17 mouse cellular contexts compared by ENCODE assay signal in the genomic region with DNA sequence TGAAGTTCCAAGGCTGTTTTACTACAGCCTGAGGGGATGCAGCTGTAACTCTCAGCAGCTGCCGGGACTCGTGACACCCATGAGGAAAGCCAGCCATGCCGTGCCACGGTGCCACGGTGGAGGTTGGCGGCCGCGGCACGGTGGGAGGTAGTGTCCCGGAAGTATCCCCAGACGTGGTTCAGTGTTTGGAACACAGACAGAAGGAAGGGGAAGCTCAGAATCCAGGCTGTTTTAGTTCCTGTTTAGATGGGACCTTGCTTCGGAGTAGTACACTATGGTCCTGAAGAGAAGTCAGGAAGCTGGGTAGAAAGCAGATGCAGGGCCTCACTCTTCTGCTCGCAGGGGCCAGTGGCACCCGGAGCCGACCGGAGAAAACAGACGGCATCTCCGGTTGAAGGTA. TPM values are rescaled to one million over a fixed set of nuclear protein-coding genes. Genes with fewer than 3 reads are reported as not detected.
DNase-seq lines count a peak whose midpoint lies in the region; ATAC-seq lines count a peak whose summit lies in the region.
"Had no signal": no experiment of that assay in that cellular context is flagged by ENCODE, and none has a peak within 500 bp of the region (broad histone marks: within the 10 kb centered on the region; RNA-seq: fewer than 3 reads in every experiment).

No protein-coding gene starts in this region.

- peaks cover 46% of the 10 kb centered on the region for H3K4me1 ChIP-seq in heart, embryonic 12.5 days (replicated peaks)
- 0 out of 2 replicates have a peak, but pooled peaks cover 4% of the 10 kb centered on the region for H3K4me1 ChIP-seq in intestine, embryonic 14.5 days (replicated peaks; ENCODE audit: control insufficient read depth, insufficient read depth, low read length)
- peaks cover 8% of the 10 kb centered on the region; the same call in 1 of the 2 replicates for H3K4me1 ChIP-seq in stomach, embryonic 15.5 days

- peaks cover 4% of the 10 kb centered on the region for H3K9me3 ChIP-seq in heart, embryonic 12.5 days (replicated peaks)
- peaks cover 3% of the 10 kb centered on the region; the same call in 1 of the 2 replicates for H3K9me3 ChIP-seq in intestine, embryonic 14.5 days (ENCODE audit: control insufficient read depth, low read length)
- peaks cover 4% of the 10 kb centered on the region; the same call in 1 of the 2 replicates for H3K9me3 ChIP-seq in stomach, embryonic 15.5 days

- no peaks in the 10 kb centered on the region for H3K27me3 ChIP-seq in heart, embryonic 12.5 days (replicated peaks)
- no peaks in the 10 kb centered on the region for H3K27me3 ChIP-seq in intestine, embryonic 14.5 days (replicated peaks; ENCODE audit: control insufficient read depth, insufficient read depth, low read length)
- H3K27me3 ChIP-seq in stomach, embryonic 15.5 days (replicated peaks): no peaks in the 10 kb centered on the region
- H3K27me3 ChIP-seq: Patski had no signal

- H3K36me3 ChIP-seq in heart, embryonic 12.5 days: peaks cover 4% of the 10 kb centered on the region
- no peaks in the 10 kb centered on the region for H3K36me3 ChIP-seq in intestine, embryonic 14.5 days (ENCODE audit: control insufficient read depth, insufficient read depth, low read length)
- H3K36me3 ChIP-seq in stomach, embryonic 15.5 days: peaks cover 3% of the 10 kb centered on the region; the same call in 1 of the 2 replicates

- H3K4me3 ChIP-seq in heart, embryonic 12.5 days: no peak overlapping the region
- H3K4me3 ChIP-seq in intestine, embryonic 14.5 days (ENCODE audit: low read depth, low read length): no peak overlapping the region; the same call in 1 of the 2 replicates
- H3K4me3 ChIP-seq in stomach, embryonic 15.5 days (replicated peaks): no peak overlapping the region
- H3K4me3 ChIP-seq: megakaryocyte, embryonic 14.5 days had no signal

- H3K9ac ChIP-seq in heart, embryonic 12.5 days: no peak overlapping the region
- H3K9ac ChIP-seq in intestine, embryonic 14.5 days (ENCODE audit: low read length): no peak overlapping the region
- H3K9ac ChIP-seq in stomach, embryonic 15.5 days: no peak overlapping the region
- H3K9ac ChIP-seq: liver, embryonic 14.5 days had no signal

- H3K4me2 ChIP-seq in heart, embryonic 12.5 days: peak overlapping the region; percentile 30
- H3K4me2 ChIP-seq in intestine, embryonic 14.5 days (ENCODE audit: low read length): peak overlapping the region; percentile 35
- peak overlapping the region; percentile 13; the same call in 1 of the 2 replicates for H3K4me2 ChIP-seq in stomach, embryonic 15.5 days

- H3K27ac ChIP-seq in heart, embryonic 12.5 days (ENCODE audit: poor library complexity, severe bottlenecking): no peak overlapping the region
- H3K27ac ChIP-seq in intestine, embryonic 14.5 days (ENCODE audit: low read depth): peak overlapping the region; percentile 6; the same call in 1 of the 2 replicates
- 0 out of 2 replicates have a peak overlapping the region, but pooled peaks have one; percentile 24 for H3K27ac ChIP-seq in stomach, embryonic 15.5 days
- H3K27ac ChIP-seq: liver, embryonic 14.5 days had no signal

- DNase-seq in heart, postnatal 36 days: no peak
- DNase-seq in lung, postnatal 36 days: peak; percentile 9
- no peak for DNase-seq in lung, postnatal 14 days
- DNase-seq in intestine, embryonic 14.5 days (ENCODE audit: low spot score): no peak
- DNase-seq in adrenal gland, postnatal 25 days: no peak
- DNase-seq in spleen, postnatal 14 days (ENCODE audit: low spot score in 2 of 2): no peak
- DNase-seq: adrenal gland, adult 8-10 months; kidney, postnatal 14 days; retina, postnatal 1 day had no signal

- intact Hi-C loops in heart, postnatal 36 days (cut with DNase I): no loop called here

- 64% methylated on average over 18 of the region's 18 CpGs for WGBS in heart, embryonic 12.5 days
- WGBS in intestine, embryonic 14.5 days: 61% methylated on average over 18 of the region's 18 CpGs
- 64% methylated on average over 18 of the region's 18 CpGs for WGBS in stomach, embryonic 15.5 days

- 0 out of 2 replicates have a peak, but pooled peaks have one; percentile 25 for ATAC-seq in heart, embryonic 12.5 days (ENCODE audit: insufficient number of reproducible peaks, low FRiP score)
- no peak for ATAC-seq in intestine, embryonic 14.5 days (replicated peaks; ENCODE audit: low FRiP score, low TSS enrichment, low read depth)
- ATAC-seq in stomach, embryonic 15.5 days (ENCODE audit: insufficient read depth, low FRiP score, low read depth): no peak
- ATAC-seq: Patski had no signal

RNA-seq across cellular contexts. Expression of a gene that starts 16.1 kb away (rescaled TPM):
- polyA plus RNA-seq in heart, embryonic 12.5 days (2016; fragmentation: Nextera tagmentation; extraction: Ambion mirVana): 23.3 and 28.9 TPM in 2 replicates
- 1 to 10 TPM; 5.7 to 7.6 TPM for total RNA-seq in heart, postnatal 36 days (2021)
- polyA plus RNA-seq in intestine, embryonic 14.5 days (2014; fragmentation: Nextera tagmentation; extraction: Ambion mirVana): 28.6 and 31.1 TPM in 2 replicates
- polyA plus RNA-seq in stomach, embryonic 15.5 days (2015; fragmentation: Nextera tagmentation; extraction: Ambion mirVana): 19.3 and 20.3 TPM in 2 replicates
- 10.2 and 10.5 TPM in 2 replicates for total RNA-seq in adrenal gland, postnatal 25 days (2021)

RNA-seq across cellular contexts. Expression of a gene that starts 26.7 kb away (rescaled TPM):
- polyA plus RNA-seq in heart, embryonic 12.5 days (2016; fragmentation: Nextera tagmentation; extraction: Ambion mirVana): 15.4 and 15.5 TPM in 2 replicates
- total RNA-seq in heart, postnatal 36 days (2021): 1 to 10 TPM; 2.4 to 2.5 TPM
- 23.2 and 27.2 TPM in 2 replicates for polyA plus RNA-seq in intestine, embryonic 14.5 days (2014; fragmentation: Nextera tagmentation; extraction: Ambion mirVana)
- polyA plus RNA-seq in stomach, embryonic 15.5 days (2015; fragmentation: Nextera tagmentation; extraction: Ambion mirVana): 21.1 and 21.4 TPM in 2 replicates
- total RNA-seq in adrenal gland, postnatal 25 days (2021): 4.6 and 5.1 TPM in 2 replicates

RNA-seq across cellular contexts. Expression of a gene that starts 52.7 kb away (rescaled TPM):
- 0.13 TPM in 1 of 2 replicates, not detected in the other for polyA plus RNA-seq in heart, embryonic 12.5 days (2016; fragmentation: Nextera tagmentation; extraction: Ambion mirVana)
- total RNA-seq in heart, postnatal 36 days (2021): under 1 TPM in 1 of 2 experiments, not detected in 1; 0.19 TPM
- 0.11 and 0.16 TPM in 2 replicates for polyA plus RNA-seq in intestine, embryonic 14.5 days (2014; fragmentation: Nextera tagmentation; extraction: Ambion mirVana)
- polyA plus RNA-seq in stomach, embryonic 15.5 days (2015; fragmentation: Nextera tagmentation; extraction: Ambion mirVana): 0.08 TPM in 1 of 2 replicates, not detected in the other
- total RNA-seq in adrenal gland, postnatal 25 days (2021): not detected in 2 replicates
- total RNA-seq: adrenal gland, adult 8-10 months; gastrocnemius, adult 8-10 months; layer of hippocampus, postnatal 25 days had no signal
- polyA plus RNA-seq: hindbrain, embryonic 11.5 days; liver, embryonic 14.5 days had no signal
